Mouse (Mus musculus) ES-E14 (cell line): Measurements from ENCODE around the gene Rab6a.

Experiments used
- HCFC1 ChIP-seq: IDR thresholded peaks from 2 replicates; pipeline ENCODE4 v1.6.1; 2012; ENCODE audit warnings: low read length, inconsistent platforms, borderline replicate concordance; ENCODE audit not compliant: insufficient read depth
- MAFK ChIP-seq: IDR thresholded peaks from 2 replicates; pipeline ENCODE4 v1.6.1; 2014; ENCODE audit warnings: mild to moderate bottlenecking, low read depth, low read length, inconsistent platforms; ENCODE audit not compliant: insufficient read depth
- ZNF384 ChIP-seq: IDR thresholded peaks from 2 replicates; pipeline ENCODE4 v1.6.1; 2012; ENCODE audit warnings: low read depth, low read length, inconsistent platforms

DNA sequence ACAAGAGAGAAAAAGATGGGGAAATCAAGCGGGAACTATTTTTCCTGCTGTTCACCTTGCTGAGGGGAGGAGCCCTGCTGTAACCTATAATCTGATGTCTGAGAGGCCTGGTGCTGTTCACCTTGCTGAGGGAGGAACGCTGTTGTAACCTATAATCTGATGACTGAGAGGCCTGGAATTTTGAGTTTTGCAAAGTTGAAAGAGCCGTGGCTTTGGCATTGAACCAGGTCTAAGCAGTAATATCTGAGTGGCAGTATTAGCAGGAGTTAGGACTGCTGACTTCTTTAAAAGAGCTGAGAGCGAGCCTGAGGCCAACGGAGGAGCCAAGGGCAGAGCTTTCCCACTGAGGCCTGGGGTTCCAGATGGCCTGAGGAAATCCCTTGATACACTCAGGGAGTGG is 70.8 kb downstream of the Rab6a start:
- TF ChIP-seq MAFK = no peak
- TF ChIP-seq ZNF384 = no peak
- TF ChIP-seq HCFC1 = no peak
